Mouse (Mus musculus): ENCODE results near the gene Prkar1b. TPM values are rescaled to one million over a fixed set of nuclear protein-coding genes. Genes with fewer than 3 reads are reported as not detected.

Gene Prkar1b
- polyA plus RNA-seq, 1 experiment from 2014 or later = 10.1 TPM

DNA sequence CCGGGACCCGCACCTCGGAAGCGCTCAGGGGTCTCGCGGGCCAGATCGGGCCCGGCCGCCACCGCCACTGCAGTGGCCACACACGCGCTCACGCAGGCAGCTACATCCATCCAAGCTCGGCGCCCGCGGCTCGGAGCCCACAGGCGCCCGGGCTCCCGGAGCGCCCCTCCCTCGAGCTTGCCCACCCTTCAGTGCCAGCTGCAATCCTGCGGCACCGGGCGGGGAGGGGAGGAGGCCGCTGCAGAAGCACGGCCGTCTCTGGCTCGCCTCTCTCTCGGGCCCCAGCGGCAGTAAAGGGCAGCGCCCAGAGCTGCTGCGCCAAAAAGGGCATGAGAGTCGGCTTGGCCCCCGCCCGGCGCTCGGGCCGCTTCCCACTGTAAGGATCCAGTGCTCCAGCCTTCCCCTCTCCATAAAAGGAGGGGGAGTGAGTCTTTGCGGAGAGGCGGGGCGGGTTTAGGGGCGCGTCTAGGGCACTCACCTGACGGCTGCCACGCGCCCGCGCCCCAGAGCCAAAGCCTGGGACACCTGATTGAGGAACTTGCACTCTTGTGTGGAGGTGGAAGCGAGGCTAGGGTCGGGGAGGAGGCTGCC lies 154.0 kb downstream of the Prkar1b start:
- WGBS = under 1% methylated on average over 45 of the region's 52 CpGs
- Histone ChIP-seq H3K27me3 (peaks cover 63% of the 10 kb centered on the region), H3K27ac (peak overlapping the region; percentile 98), H3K4me1 (replicated peaks) (peaks cover 75% of the 10 kb centered on the region), H3K4me2 (peak overlapping the region; percentile 79), H3K9ac (peak overlapping the region; percentile 95), H3K9me3 (replicated peaks) (no peaks in the 10 kb centered on the region), H3K4me3 (peak overlapping the region; percentile 88), H3K36me3 (no peaks in the 10 kb centered on the region)
- ATAC-seq (replicated peaks; ENCODE audit: insufficient number of reproducible peaks, insufficient read depth, low FRiP score, low read depth) = peak; percentile 59

GRCm38 (mm10) chr5:138994786-138995720 lies 154.7 kb downstream of the Prkar1b start:
- WGBS = 0% methylated on average over 109 of the region's 127 CpGs
- Histone ChIP-seq H3K4me2 (peak overlapping the region; percentile 79), H3K27me3 (peaks cover 60% of the 10 kb centered on the region), H3K36me3 (no peaks in the 10 kb centered on the region), H3K4me3 (peak overlapping the region; percentile 88), H3K9ac (peak overlapping the region; percentile 95), H3K9me3 (replicated peaks) (no peaks in the 10 kb centered on the region), H3K4me1 (replicated peaks) (peaks cover 82% of the 10 kb centered on the region), H3K27ac (peak overlapping the region; percentile 98)
- ATAC-seq (replicated peaks; ENCODE audit: insufficient number of reproducible peaks, insufficient read depth, low FRiP score, low read depth) = peak; percentile 48

DNA sequence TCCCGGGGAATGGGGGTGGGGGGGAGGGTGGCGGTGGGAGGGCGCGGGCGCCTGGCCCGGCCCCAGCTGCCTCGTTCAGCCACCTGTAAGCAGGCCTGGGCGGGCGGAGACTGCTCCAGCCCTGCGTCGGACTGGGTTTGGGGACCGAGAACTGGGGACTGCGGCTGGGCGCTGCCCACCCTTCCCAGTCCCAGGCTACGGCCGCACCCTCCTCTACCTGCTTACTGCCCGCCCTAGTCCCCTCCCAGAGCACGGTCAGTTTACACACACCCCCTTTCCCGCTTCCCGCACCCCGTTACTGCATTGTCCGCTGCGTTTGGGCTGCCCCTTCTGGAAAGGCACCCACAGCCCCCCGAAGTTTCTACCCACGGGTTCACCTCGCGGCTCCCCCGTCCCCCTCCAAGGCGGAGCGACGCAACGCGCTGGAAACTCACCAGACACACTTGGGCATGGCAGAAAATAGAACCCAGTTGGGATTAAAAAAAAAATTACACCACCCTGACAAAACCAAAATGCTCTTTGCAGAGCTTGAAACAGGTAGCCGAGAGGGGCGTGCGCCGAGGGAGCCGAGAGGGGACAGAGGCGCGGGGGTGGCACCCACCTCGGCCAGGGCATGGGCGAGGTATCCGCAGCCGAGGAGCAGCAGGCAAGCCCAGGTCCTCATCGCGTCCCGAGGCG lies 155.6 kb downstream of the Prkar1b start:
- Histone ChIP-seq H3K9ac (peak overlapping the region; percentile 95), H3K4me1 (replicated peaks) (peaks cover 86% of the 10 kb centered on the region), H3K4me2 (peak overlapping the region; percentile 79), H3K9me3 (replicated peaks) (no peaks in the 10 kb centered on the region), H3K4me3 (peak overlapping the region; percentile 88), H3K27ac (peak overlapping the region; percentile 98), H3K36me3 (no peaks in the 10 kb centered on the region), H3K27me3 (peaks cover 55% of the 10 kb centered on the region)
- WGBS = under 1% methylated on average over 41 of the region's 48 CpGs
- ATAC-seq (replicated peaks; ENCODE audit: insufficient number of reproducible peaks, insufficient read depth, low FRiP score, low read depth) = no peak

DNA sequence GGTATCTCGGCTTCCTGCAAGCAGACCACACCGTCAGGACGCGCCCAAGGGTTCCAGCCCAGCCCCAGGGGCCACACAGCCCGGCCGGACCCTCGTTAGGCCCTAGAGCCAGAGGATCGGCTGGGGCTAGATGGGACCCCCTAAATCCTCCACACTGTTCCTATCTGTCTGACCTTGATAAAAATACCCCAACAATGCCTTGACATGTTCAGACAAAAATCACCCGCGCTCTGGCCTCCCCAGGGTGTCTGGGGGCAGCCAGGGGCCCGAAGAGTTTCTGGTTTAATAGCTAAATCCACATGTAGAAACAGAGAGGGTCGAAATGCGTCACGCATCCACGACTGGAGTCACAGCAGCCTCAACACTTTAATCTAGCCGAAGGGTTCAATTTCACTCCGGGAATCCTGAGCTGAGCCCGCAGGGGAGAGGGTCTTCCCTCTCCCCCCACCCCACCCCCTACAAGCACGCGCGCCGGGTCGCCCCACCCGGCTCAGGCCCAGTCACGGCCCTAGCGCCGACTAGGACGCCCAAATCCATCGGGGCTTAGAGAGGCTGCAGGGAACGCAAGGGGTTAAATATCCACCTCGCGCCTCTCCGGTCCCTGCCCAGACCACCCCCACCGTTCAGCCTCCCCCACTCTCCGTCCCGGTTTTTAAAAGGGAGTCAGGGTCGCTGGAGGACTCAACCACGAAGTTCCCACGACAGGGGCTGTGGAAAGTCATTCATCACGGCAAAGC lies 156.3 kb downstream of the Prkar1b start:
- under 1% methylated on average over 40 of the region's 40 CpGs for WGBS
- Histone ChIP-seq H3K4me2 (peak overlapping the region; percentile 79), H3K27me3 (peaks cover 49% of the 10 kb centered on the region), H3K9me3 (replicated peaks) (no peaks in the 10 kb centered on the region), H3K4me1 (replicated peaks) (peaks cover 86% of the 10 kb centered on the region), H3K9ac (peak overlapping the region; percentile 95), H3K4me3 (peak overlapping the region; percentile 88), H3K36me3 (no peaks in the 10 kb centered on the region), H3K27ac (peak overlapping the region; percentile 98)
- ATAC-seq (replicated peaks; ENCODE audit: insufficient number of reproducible peaks, insufficient read depth, low FRiP score, low read depth) = no peak

DNA sequence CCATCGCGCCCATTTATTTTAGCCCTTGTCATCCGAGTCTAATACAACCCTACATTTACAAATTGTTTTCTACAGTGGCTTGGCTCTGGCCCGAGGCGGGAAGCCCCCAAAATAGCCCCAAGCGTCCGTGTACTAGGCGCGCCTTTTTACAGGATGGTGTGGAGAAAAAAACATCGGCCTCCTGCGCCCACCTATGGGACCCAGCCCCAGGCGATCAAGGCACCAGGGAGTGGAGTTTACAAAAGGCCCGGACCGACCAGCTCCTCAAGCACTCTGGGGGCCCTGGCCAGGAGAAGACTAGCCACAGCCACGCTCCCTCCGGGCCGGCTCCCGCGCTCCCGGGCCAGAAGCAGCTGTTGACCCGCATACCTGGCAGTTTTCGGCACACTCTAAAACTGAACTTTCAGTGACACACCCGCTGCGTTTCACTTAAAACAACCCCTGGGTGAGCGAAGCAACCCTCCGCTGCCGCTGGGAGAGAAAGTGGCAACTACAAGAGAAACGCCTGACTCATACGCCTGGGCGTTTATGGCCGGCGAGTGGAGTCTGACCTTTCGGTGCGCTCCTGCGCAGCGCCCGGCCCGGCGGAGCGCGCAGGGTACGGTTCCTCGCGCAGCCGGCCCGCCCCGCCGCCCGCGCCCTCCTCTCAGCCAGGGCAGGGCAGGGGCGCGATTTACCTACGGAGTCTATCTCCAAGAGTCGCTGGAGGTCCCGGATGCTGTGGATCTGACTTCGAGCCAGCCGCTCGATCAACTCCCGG lies 157.0 kb downstream of the Prkar1b start:
- ATAC-seq (replicated peaks; ENCODE audit: insufficient number of reproducible peaks, insufficient read depth, low FRiP score, low read depth) = no peak
- Histone ChIP-seq H3K27me3 (peaks cover 42% of the 10 kb centered on the region), H3K27ac (peak overlapping the region; percentile 98), H3K36me3 (no peaks in the 10 kb centered on the region), H3K4me3 (peak overlapping the region; percentile 88), H3K4me1 (replicated peaks) (peaks cover 86% of the 10 kb centered on the region), H3K9ac (peak overlapping the region; percentile 95), H3K4me2 (peak overlapping the region; percentile 79), H3K9me3 (replicated peaks) (no peaks in the 10 kb centered on the region)
- WGBS = 6% methylated on average over 59 of the region's 59 CpGs

- Histone ChIP-seq H3K9ac (no peak overlapping the region), H3K4me2 (0 out of 2 replicates have a peak overlapping the region, but pooled peaks have one; percentile 1)
These were observed 158.1 kb downstream of the Prkar1b start for GRCm38 (mm10) chr5:138991734-138992133.

GRCm38 (mm10) chr5:138990659-138991380 lies 159.0 kb downstream of the Prkar1b start:
- peak overlapping the region; percentile 17; the same call in 1 of the 2 replicates for H3K4me2 ChIP-seq
- H3K9me3 ChIP-seq (replicated peaks) = no peaks in the 10 kb centered on the region
- H3K27ac ChIP-seq = peak overlapping the region; percentile 40; the same call in 1 of the 2 replicates

More at GRCm38 (mm10) chr5:138991734-138992133, 158.1 kb downstream of the Prkar1b start:
- Histone ChIP-seq H3K27me3 (peaks cover 33% of the 10 kb centered on the region), H3K27ac (no peak overlapping the region), H3K4me1 (replicated peaks) (peaks cover 79% of the 10 kb centered on the region), H3K36me3 (peaks cover 7% of the 10 kb centered on the region), H3K4me3 (no peak overlapping the region), H3K9me3 (replicated peaks) (no peaks in the 10 kb centered on the region)
- WGBS = 60% methylated on average over 4 of the region's 4 CpGs
- ATAC-seq (replicated peaks; ENCODE audit: insufficient number of reproducible peaks, insufficient read depth, low FRiP score, low read depth) = no peak

DNA sequence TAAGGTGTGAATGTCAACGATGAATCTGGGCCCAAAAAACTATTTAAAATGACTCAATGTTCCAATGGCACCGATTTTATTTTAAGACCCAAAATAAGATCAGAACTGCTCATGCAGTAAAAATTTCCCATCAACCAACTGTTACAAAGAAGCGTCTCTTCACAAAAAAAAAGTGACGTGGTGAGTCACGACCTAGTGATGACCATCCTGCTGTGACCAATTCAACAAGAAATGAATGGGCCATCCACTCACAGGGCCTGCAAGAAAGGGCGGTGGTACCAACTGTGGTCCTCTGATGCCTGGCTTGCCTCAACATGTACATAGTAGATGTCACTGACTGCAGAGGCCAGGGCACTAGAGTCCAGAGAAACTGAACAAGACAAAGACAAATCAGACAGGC lies 160.2 kb downstream of the Prkar1b start:
- H3K9ac ChIP-seq = no peak overlapping the region
- ATAC-seq (replicated peaks; ENCODE audit: insufficient number of reproducible peaks, insufficient read depth, low FRiP score, low read depth) = no peak
- H3K4me2 ChIP-seq = 0 out of 2 replicates have a peak overlapping the region, but pooled peaks have one; percentile 23
- peaks cover 26% of the 10 kb centered on the region for H3K36me3 ChIP-seq
- no peaks in the 10 kb centered on the region for H3K9me3 ChIP-seq (replicated peaks)
- 78% methylated on average over 6 of the region's 6 CpGs for WGBS
- H3K4me3 ChIP-seq = no peak overlapping the region
- peaks cover 24% of the 10 kb centered on the region for H3K27me3 ChIP-seq
- H3K27ac ChIP-seq = peak overlapping the region; percentile 76
- H3K4me1 ChIP-seq (replicated peaks) = peaks cover 67% of the 10 kb centered on the region

More at GRCm38 (mm10) chr5:138990659-138991380, 159.0 kb downstream of the Prkar1b start:
- Histone ChIP-seq H3K27me3 (peaks cover 27% of the 10 kb centered on the region), H3K9ac (no peak overlapping the region), H3K36me3 (peaks cover 15% of the 10 kb centered on the region), H3K4me3 (no peak overlapping the region), H3K4me1 (replicated peaks) (peaks cover 70% of the 10 kb centered on the region)
- ATAC-seq (replicated peaks; ENCODE audit: insufficient number of reproducible peaks, insufficient read depth, low FRiP score, low read depth) = no peak
- WGBS = 41% methylated on average over 7 of the region's 7 CpGs

DNA sequence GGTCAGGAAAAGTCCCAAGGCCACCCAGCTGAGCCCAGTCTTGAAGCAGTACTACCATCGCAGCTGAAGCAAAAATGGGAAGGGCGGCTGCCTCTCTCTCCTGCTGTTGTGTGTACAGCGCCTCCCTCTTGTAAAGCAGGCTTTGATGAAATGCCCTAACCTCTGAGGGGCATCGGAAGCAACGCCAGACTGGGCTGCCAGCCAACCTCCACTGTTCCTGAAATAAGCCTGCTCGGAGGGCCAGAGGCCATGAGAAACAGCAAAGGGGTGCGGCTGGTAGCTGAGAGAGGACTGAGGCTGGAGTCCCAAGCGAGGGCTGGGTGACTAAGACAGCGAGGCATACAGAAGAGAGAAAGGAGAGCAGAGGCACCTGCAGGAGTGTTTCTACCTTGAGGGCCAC lies 161.0 kb downstream of the Prkar1b start:
- Histone ChIP-seq H3K4me2 (peak overlapping the region; percentile 30), H3K27me3 (peaks cover 24% of the 10 kb centered on the region), H3K36me3 (peaks cover 33% of the 10 kb centered on the region), H3K9ac (no peak overlapping the region), H3K4me1 (replicated peaks) (peaks cover 61% of the 10 kb centered on the region), H3K27ac (peak overlapping the region; percentile 76), H3K9me3 (replicated peaks) (no peaks in the 10 kb centered on the region), H3K4me3 (no peak overlapping the region)
- WGBS = 26% methylated on average over 9 of the region's 9 CpGs
- ATAC-seq (replicated peaks; ENCODE audit: insufficient number of reproducible peaks, insufficient read depth, low FRiP score, low read depth) = peak; percentile 75
